ENCODE assay signal across 9 mouse cellular contexts in genomic region chr8:92828251-92828743, GRCm38 (mm10). TPM values are rescaled to one million over a fixed set of nuclear protein-coding genes. Genes with fewer than 3 reads are reported as not detected.
DNase-seq lines count a peak whose midpoint lies in the region; ATAC-seq and TF ChIP-seq lines count a peak whose summit lies in the region.
"Had no signal": no experiment of that assay in that cellular context is flagged by ENCODE, and none has a peak within 500 bp of the region (broad histone marks: within the 10 kb centered on the region; RNA-seq: fewer than 3 reads in every experiment).

No protein-coding gene starts in this region.

- peak overlapping the region; percentile 91 for H3K9ac ChIP-seq in embryonic facial prominence, embryonic 11.5 days (replicated peaks; ENCODE audit: low read length)
- no peak overlapping the region; the same call in 1 of the 2 replicates for H3K9ac ChIP-seq in heart, adult 2 months (ENCODE audit: low read depth, low read length)
- no peak overlapping the region for H3K9ac ChIP-seq in intestine, postnatal 0 days (ENCODE audit: low read depth, low read length)
- H3K9ac ChIP-seq in midbrain, embryonic 15.5 days, result no peak overlapping the region

- TF ChIP-seq CTCF in heart, adult 2 months (IDR thresholded peaks at IDR 0.05), result no peak
- no peak for TF ChIP-seq CTCF in intestine, postnatal 0 days (IDR thresholded peaks at IDR 0.05; ENCODE audit: low read depth)

- TF ChIP-seq EP300 in heart, adult 2 months (IDR thresholded peaks at IDR 0.05; ENCODE audit: insufficient read depth, low read depth, low read length), result no peak

- ATAC-seq in embryonic facial prominence, embryonic 11.5 days (replicated peaks; ENCODE audit: insufficient number of reproducible peaks, low FRiP score, low TSS enrichment, low read depth), result 0 out of 2 replicates have a peak, but pooled peaks have one; percentile 39
- no peak for ATAC-seq in intestine, postnatal 0 days
- peak; percentile 71; the same call in 1 of the 2 replicates for ATAC-seq in midbrain, embryonic 15.5 days (replicated peaks)

- H3K4me3 ChIP-seq in embryonic facial prominence, embryonic 11.5 days (ENCODE audit: low read depth, low read length), result peak overlapping the region; percentile 68
- H3K4me3 ChIP-seq in heart, adult 2 months, result peak overlapping the region; percentile 6
- H3K4me3 ChIP-seq in intestine, postnatal 0 days (ENCODE audit: low read depth, low read length), result peak overlapping the region; percentile 38
- H3K4me3 ChIP-seq in midbrain, embryonic 15.5 days, result no peak overlapping the region
- H3K4me3 ChIP-seq: megakaryocyte, embryonic 14.5 days had no signal

- peaks cover 3% of the 10 kb centered on the region; the same call in 1 of the 2 replicates for H3K4me1 ChIP-seq in embryonic facial prominence, embryonic 11.5 days (ENCODE audit: control insufficient read depth, insufficient read depth, low read length)
- H3K4me1 ChIP-seq in heart, adult 2 months (ENCODE audit: control insufficient read depth, insufficient read depth, low read length), result no peaks in the 10 kb centered on the region
- H3K4me1 ChIP-seq in intestine, postnatal 0 days (replicated peaks; ENCODE audit: control insufficient read depth, insufficient read depth, low read length), result no peaks in the 10 kb centered on the region
- H3K4me1 ChIP-seq in midbrain, embryonic 15.5 days, result peaks cover 15% of the 10 kb centered on the region

- DNase-seq in kidney, postnatal 10 days, result peak; percentile 85
- DNase-seq in kidney, adult 9 months, result no peak
- DNase-seq in embryonic facial prominence, embryonic 11.5 days (ENCODE audit: low spot score), result peak; percentile 42
- DNase-seq in heart, adult 2 months, result peak; percentile 70
- DNase-seq in adipocyte (ENCODE audit: low spot score), result no peak
- DNase-seq in B cell, adult 2 months, result no peak

- H3K27me3 ChIP-seq in embryonic facial prominence, embryonic 11.5 days (ENCODE audit: control insufficient read depth, insufficient read depth, low read length), result no peaks in the 10 kb centered on the region
- peaks cover 3% of the 10 kb centered on the region; the same call in 1 of the 2 replicates for H3K27me3 ChIP-seq in heart, adult 2 months (ENCODE audit: control insufficient read depth, insufficient read depth, low read length)
- no peaks in the 10 kb centered on the region for H3K27me3 ChIP-seq in intestine, postnatal 0 days (replicated peaks; ENCODE audit: control insufficient read depth, insufficient read depth, low read length)
- no peaks in the 10 kb centered on the region; the same call in 1 of the 2 replicates for H3K27me3 ChIP-seq in midbrain, embryonic 15.5 days (replicated peaks)

- H3K9me3 ChIP-seq in embryonic facial prominence, embryonic 11.5 days (replicated peaks; ENCODE audit: control insufficient read depth, low read length), result no peaks in the 10 kb centered on the region
- H3K9me3 ChIP-seq in intestine, postnatal 0 days (ENCODE audit: control insufficient read depth), result no peaks in the 10 kb centered on the region
- H3K9me3 ChIP-seq in midbrain, embryonic 15.5 days, result no peaks in the 10 kb centered on the region
- H3K9me3 ChIP-seq: megakaryocyte, embryonic 14.5 days had no signal

- 23% methylated on average over 15 of the region's 15 CpGs for WGBS in embryonic facial prominence, embryonic 11.5 days
- 38% methylated on average over 15 of the region's 15 CpGs for WGBS in heart, adult 2 months
- WGBS in intestine, postnatal 0 days, result 47% methylated on average over 15 of the region's 15 CpGs
- WGBS in midbrain, embryonic 15.5 days, result 22% methylated on average over 15 of the region's 15 CpGs

- H3K79me2 ChIP-seq in heart, adult 2 months (replicated peaks; ENCODE audit: control insufficient read depth, insufficient read depth, low read length), result no peaks in the 10 kb centered on the region

- intact Hi-C loops in heart, adult 2 months (cut with DNase I), result no loop called here

- H3K4me2 ChIP-seq in embryonic facial prominence, embryonic 11.5 days (ENCODE audit: low read depth, low read length), result peak overlapping the region; percentile 88
- peak overlapping the region; percentile 60 for H3K4me2 ChIP-seq in intestine, postnatal 0 days (replicated peaks; ENCODE audit: low read depth)
- peak overlapping the region; percentile 69; the same call in 1 of the 2 replicates for H3K4me2 ChIP-seq in midbrain, embryonic 15.5 days

- no peak for TF ChIP-seq POLR2A in heart, adult 2 months (IDR thresholded peaks at IDR 0.05; ENCODE audit: insufficient read depth, low read depth, low read length)

- no peaks in the 10 kb centered on the region; the same call in 1 of the 2 replicates for H3K36me3 ChIP-seq in embryonic facial prominence, embryonic 11.5 days (replicated peaks; ENCODE audit: control insufficient read depth, insufficient read depth, low read depth, low read length)
- H3K36me3 ChIP-seq in heart, adult 2 months (ENCODE audit: control insufficient read depth, insufficient read depth, low read length), result no peaks in the 10 kb centered on the region
- no peaks in the 10 kb centered on the region for H3K36me3 ChIP-seq in intestine, postnatal 0 days (ENCODE audit: control insufficient read depth, insufficient read depth)
- no peaks in the 10 kb centered on the region for H3K36me3 ChIP-seq in midbrain, embryonic 15.5 days (replicated peaks)

- H3K27ac ChIP-seq in embryonic facial prominence, embryonic 11.5 days (replicated peaks; ENCODE audit: low read depth, low read length), result no peak overlapping the region
- H3K27ac ChIP-seq in heart, adult 2 months, result peak overlapping the region; percentile 61
- H3K27ac ChIP-seq in intestine, postnatal 0 days (ENCODE audit: low read depth, low read length), result peak overlapping the region; percentile 78; the same call in 1 of the 2 replicates
- H3K27ac ChIP-seq in midbrain, embryonic 15.5 days, result no peak overlapping the region

RNA-seq across cellular contexts. Expression of gene Mmp2, which starts 1.2 kb away (rescaled TPM):
- 177 and 184 TPM in 2 replicates for polyA plus RNA-seq in embryonic facial prominence, embryonic 11.5 days (2014; fragmentation: Nextera tagmentation; extraction: Ambion mirVana)
- 10 to 100 TPM; 53.9 to 70.9 TPM for total RNA-seq in heart, adult 2 months (2021)
- 67.4 and 113 TPM in 2 replicates for polyA plus RNA-seq in heart, adult 2 months (2012; rRNA removed)
- polyA plus RNA-seq in intestine, postnatal 0 days (2015; fragmentation: Nextera tagmentation; extraction: Ambion mirVana), result 59.0 and 60.0 TPM in 2 replicates
- polyA plus RNA-seq in midbrain, embryonic 15.5 days (2015; fragmentation: Nextera tagmentation; extraction: Ambion mirVana), result 22.3 and 22.7 TPM in 2 replicates

RNA-seq across cellular contexts. Expression of gene Lpcat2, which starts 26.8 kb away (rescaled TPM):
- polyA plus RNA-seq in embryonic facial prominence, embryonic 11.5 days (2014; fragmentation: Nextera tagmentation; extraction: Ambion mirVana), result 4.7 and 4.8 TPM in 2 replicates
- 1 to 10 TPM in 1 of 2 experiments, under 1 TPM in 1; 0.89 to 1.4 TPM for total RNA-seq in heart, adult 2 months (2021)
- 0.72 and 1.1 TPM in 2 replicates for polyA plus RNA-seq in heart, adult 2 months (2012; rRNA removed)
- 7.3 TPM in 2 replicates for polyA plus RNA-seq in intestine, postnatal 0 days (2015; fragmentation: Nextera tagmentation; extraction: Ambion mirVana)
- 7.3 and 8.9 TPM in 2 replicates for polyA plus RNA-seq in midbrain, embryonic 15.5 days (2015; fragmentation: Nextera tagmentation; extraction: Ambion mirVana)

Comparison
In these comparisons a context has a peak if more than half of its experiments do, and no peak if none do; other contexts are left out.
1. DNase-seq: peak in kidney, postnatal 10 days (single experiment), embryonic facial prominence, embryonic 11.5 days (single experiment) and heart, adult 2 months (2 of 2); none in kidney, adult 9 months (single experiment), adipocyte (single experiment) and B cell, adult 2 months (0 of 2).
2. H3K27ac ChIP-seq: peak in heart, adult 2 months (single experiment) and intestine, postnatal 0 days (single experiment); none in embryonic facial prominence, embryonic 11.5 days (single experiment) and midbrain, embryonic 15.5 days (single experiment).
3. Peak in every context shown above with its lines, with median percentiles within 50 percentile points of each other: H3K4me2 ChIP-seq.